Mouse (Mus musculus) lung, adult 2 months (tissue): ENCODE measurements around the gene Plekhg1. TPM values are rescaled to one million over a fixed set of nuclear protein-coding genes. Genes with fewer than 3 reads are reported as not detected.

Experiments
- DNase-seq: peaks from one replicate; pipeline ENCODE4 v3.0.0; 2022
- H3K4me1 ChIP-seq: fragments of 200-500 bp; 2 replicates; pipeline ENCODE4 v1.6.1; 2011; ENCODE audit warnings: low read length; ENCODE audit not compliant: control insufficient read depth, insufficient read depth
- H3K4me3 ChIP-seq: fragments of 200-500 bp; replicated peaks from 2 replicates; pipeline ENCODE3; 2011; ENCODE audit warnings: low read depth, mild to moderate bottlenecking, control low read depth, low read length; ENCODE audit errors: extremely low read depth
- CTCF ChIP-seq: fragments of 200-500 bp; IDR thresholded peaks from 2 replicates; pipeline ENCODE4 v1.5.1; 2011; ENCODE audit warnings: mild to moderate bottlenecking, low read length, control low read depth; ENCODE audit not compliant: insufficient read depth
- POLR2A ChIP-seq: fragments of 200-500 bp; IDR thresholded peaks from 2 replicates; pipeline ENCODE4 v1.6.1; 2011; ENCODE audit warnings: low read depth, mild to moderate bottlenecking, control low read depth, low read length, borderline replicate concordance; ENCODE audit errors: extremely low read depth
- whole genome bisulfite sequencing: fragments of 180-500 bp; shearing (Covaris S2); methylation state at CpG from one replicate; pipeline ENCODE4 v1.1.7; 2018; 5-methylcytosine and 5-hydroxymethylcytosine counted together
- polyA plus RNA-seq: library from polyadenylated mRNA; depleted of rRNA; stranded (reverse); fragments of >200 nt; gene quantifications from 2 replicates; pipeline ENCODE4 v1.2.3, GENCODE M21; 2012; rRNA removed

Plekhg1 gene
- 6.5 and 8.6 TPM in 2 replicates for polyA plus RNA-seq

DNA sequence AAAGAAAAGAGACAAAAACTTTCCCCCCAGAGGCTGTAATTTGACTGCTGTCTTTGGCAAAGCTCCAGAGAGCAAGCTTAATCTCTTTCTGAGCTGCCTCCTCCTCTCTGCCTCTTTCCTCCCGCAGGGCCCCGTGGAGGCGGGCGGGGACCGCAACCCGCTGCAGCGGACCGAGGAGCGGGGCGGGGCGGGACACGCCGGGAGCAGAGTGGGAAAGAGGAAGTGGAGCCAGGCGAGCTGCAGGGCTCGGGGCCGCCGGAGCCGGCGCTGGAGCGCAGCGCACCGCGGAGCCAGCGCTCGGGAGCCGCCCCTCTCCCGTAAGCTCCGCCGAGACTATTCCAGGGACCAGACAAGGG, at the start of gene Plekhg1:
TSS of gene Plekhg1 (plus strand) at position 217 of the 356 bp plus-strand sequence.
- peaks cover 3% of the 10 kb centered on the region; the same call in 1 of the 2 replicates for H3K4me1 ChIP-seq
- H3K4me3 ChIP-seq, result peak within 1 kb of the TSS; percentile 84
- 1% methylated on average over 28 of the region's 29 CpGs for WGBS
- peak; percentile 70 for DNase-seq
- peak; percentile 34; the same call in 1 of the 2 replicates for TF ChIP-seq POLR2A
- TF ChIP-seq CTCF, result 0 out of 2 replicates have a peak, but pooled peaks have one; percentile 17

DNA sequence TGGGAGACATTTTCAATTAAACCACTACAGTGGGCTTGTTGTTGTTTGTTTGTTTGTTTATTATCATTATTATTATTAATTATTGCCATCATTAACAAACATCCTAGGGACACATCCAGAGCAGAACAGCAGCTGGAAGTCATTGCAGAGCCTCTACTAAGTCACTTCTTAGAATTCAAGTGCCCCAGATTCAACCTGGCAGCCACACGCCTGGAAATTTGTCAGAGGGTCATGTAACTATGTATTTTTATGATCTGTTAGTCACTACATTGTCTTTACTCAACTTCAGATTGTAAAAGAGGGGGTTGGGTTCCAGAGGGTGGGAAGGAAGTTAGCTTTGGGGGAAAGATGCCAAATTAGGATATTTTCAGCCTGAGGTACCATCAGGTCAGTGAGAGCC, 47.4 kb upstream of the Plekhg1 start:
- Histone ChIP-seq H3K4me1 (peaks cover 11% of the 10 kb centered on the region), H3K4me3 (no peak overlapping the region)
- TF ChIP-seq POLR2A (no peak), CTCF (no peak)
- DNase-seq, result no peak
- 69% methylated on average over 1 of the region's 1 CpGs for WGBS

DNA sequence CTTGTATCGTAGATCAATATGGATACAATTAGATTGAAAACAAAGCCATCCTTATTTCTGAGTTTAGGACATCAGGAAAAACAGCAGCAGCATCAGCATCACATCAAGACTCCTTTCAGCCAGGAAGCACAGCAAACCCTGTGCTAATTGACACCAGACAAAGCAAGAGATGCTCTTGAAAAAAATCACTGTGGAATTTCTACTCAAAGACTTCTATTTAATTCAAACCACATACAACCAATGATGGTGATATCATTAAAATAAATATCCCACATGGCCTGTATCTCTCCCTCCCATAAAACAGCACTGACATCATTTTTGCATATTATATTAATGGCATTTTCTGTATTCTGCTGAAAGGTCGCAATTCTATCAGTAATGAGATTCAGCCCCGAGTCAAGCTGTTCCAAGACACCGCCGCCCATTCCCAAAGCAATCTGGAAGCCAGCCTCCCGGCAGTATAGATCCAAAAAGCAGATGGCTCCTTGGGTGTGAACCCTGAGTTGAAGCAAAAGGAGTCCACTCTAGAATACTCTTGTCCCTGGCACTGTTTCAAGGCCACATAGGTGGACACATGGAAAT, 46.4 kb upstream of the Plekhg1 start:
- TF ChIP-seq POLR2A (no peak), CTCF (no peak)
- H3K4me3 ChIP-seq, result no peak overlapping the region
- no peak for DNase-seq
- H3K4me1 ChIP-seq, result peaks cover 11% of the 10 kb centered on the region
- 86% methylated on average over 6 of the region's 6 CpGs for WGBS

DNA sequence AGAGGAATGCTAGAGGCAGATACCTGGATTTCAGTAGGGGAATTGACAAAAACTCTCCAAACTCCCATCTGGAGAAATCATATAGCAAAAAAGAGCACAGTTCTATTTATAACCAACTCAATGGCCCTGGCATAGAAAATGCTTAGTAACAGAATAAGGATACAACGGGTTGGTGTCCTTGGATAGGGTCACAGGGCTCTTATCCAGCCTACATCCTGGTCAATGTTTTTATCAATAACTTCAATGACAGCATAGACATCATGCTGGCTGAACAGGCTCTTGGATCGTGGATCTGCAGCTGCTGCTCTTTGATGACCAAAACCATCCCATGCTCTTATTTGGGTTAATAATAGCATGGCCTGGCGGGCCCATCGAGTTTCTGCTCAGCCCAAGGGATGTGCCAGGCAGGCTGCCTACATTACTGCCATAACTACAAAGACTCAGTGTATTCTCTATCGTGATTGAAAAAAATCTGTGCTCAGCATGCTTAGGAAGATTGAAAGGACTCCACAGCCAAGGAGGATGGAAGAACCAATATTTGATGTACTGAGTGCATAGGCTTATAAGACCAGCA, 44.7 kb upstream of the Plekhg1 start:
- no peak overlapping the region for H3K4me3 ChIP-seq
- no peak for DNase-seq
- no peak for TF ChIP-seq CTCF
- TF ChIP-seq POLR2A, result no peak
- H3K4me1 ChIP-seq, result peaks cover 11% of the 10 kb centered on the region
- 51% methylated on average over 5 of the region's 5 CpGs for WGBS

- DNase-seq, result peak; percentile 21
- TF ChIP-seq CTCF (no peak), POLR2A (no peak)
- 20% methylated on average over 8 of the region's 8 CpGs for WGBS
These were observed 43.3 kb upstream of the Plekhg1 start for GRCm38 (mm10) chr10:3696727-3697348.

GRCm38 (mm10) chr10:3697500-3697899, 42.7 kb upstream of the Plekhg1 start:
- Histone ChIP-seq H3K4me1 (peaks cover 14% of the 10 kb centered on the region), H3K4me3 (no peak overlapping the region)
- WGBS, result 40% methylated on average over 5 of the region's 5 CpGs
- TF ChIP-seq POLR2A, result no peak
- TF ChIP-seq CTCF, result no peak
- no peak for DNase-seq

More at GRCm38 (mm10) chr10:3696727-3697348, 43.3 kb upstream of the Plekhg1 start:
- peaks cover 11% of the 10 kb centered on the region for H3K4me1 ChIP-seq
- H3K4me3 ChIP-seq, result peak overlapping the region; percentile 40

DNA sequence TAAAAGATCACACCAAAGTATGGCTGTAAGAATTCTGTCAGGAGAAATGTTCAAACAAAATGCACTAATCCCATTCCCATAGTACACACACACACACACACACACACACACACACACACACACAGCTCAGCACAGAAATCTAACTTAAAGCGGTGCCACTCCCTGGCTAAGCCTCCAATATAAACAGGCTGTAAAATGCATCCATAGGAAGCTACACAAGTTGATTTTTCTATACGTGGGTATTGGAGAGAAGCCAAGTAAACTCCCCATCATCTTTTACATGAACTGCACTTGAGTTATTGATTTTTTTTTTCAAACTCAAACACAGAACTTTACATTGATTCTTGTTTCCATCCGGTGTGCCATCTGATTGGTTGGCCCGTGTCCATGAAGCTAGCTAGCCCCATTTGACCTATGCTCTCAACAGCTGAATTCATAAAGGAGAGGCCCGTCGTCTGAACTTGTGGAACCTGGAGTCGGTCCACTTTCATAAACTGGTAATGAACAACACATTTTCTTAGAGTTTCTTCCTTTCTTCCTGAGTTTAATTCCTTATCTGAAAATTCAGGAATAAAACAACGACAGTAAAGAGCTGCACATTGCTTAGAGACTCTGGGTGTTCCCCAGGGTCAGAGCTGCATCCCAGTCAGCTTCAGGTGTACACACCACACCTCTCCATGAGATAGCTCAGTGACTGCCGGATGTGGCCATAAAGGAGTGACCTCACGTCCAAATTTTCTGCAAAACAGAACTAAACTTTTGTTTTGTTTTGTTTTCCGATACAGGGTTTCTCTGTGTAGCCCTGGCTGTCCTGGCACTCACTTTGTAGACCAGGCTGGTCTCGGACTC, 39.7 kb upstream of the Plekhg1 start:
- TF ChIP-seq CTCF (no peak), POLR2A (no peak)
- no peak for DNase-seq
- WGBS, result 45% methylated on average over 12 of the region's 12 CpGs
- Histone ChIP-seq H3K4me1 (peaks cover 13% of the 10 kb centered on the region), H3K4me3 (no peak overlapping the region)

GRCm38 (mm10) chr10:3701832-3702231, 38.3 kb upstream of the Plekhg1 start:
- no peak overlapping the region for H3K4me3 ChIP-seq
- 58% methylated on average over 4 of the region's 4 CpGs for WGBS
- DNase-seq, result no peak
- TF ChIP-seq CTCF (no peak), POLR2A (no peak)
- H3K4me1 ChIP-seq, result peaks cover 7% of the 10 kb centered on the region

DNA sequence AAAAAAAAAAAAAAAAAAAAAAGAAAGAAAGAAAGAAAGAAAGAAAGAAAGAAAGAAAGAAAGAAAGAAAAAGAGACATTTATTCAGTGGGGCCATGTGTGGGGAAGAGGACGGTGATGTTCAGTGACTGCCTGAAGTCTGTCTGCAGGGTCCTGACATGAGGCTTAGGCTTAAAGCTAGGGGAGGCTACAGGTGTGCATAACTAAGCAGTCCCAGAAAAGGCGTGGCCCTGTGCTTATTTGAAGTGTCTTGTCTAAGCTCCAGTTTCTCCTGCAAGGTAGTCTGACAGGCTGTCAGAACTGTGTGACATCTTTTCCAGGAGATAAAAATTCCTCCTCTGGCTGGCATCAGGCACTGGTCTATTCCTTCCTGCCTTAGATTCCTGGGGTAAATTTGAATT, 37.6 kb upstream of the Plekhg1 start:
- WGBS, result 61% methylated on average over 2 of the region's 2 CpGs
- Histone ChIP-seq H3K4me1 (peaks cover 5% of the 10 kb centered on the region), H3K4me3 (no peak overlapping the region)
- TF ChIP-seq CTCF, result no peak
- TF ChIP-seq POLR2A, result no peak
- DNase-seq, result no peak
